Mouse (Mus musculus) CH12.LX (cell line): ENCODE measurements around the gene Jak2. TPM values are rescaled to one million over a fixed set of nuclear protein-coding genes. Genes with fewer than 3 reads are reported as not detected.
A peak's percentile ranks its signal among the peaks of the same experiment; 100 is the strongest.

ENCODE experiments used
- DNase-seq: peaks from one replicate; pipeline ENCODE4 v3.0.0-alpha.2; 2013; ENCODE audit errors: extremely low read depth
- H3K27ac ChIP-seq: 2 replicates; pipeline ENCODE4 v1.5.1; 2012; ENCODE audit warnings: low read depth, mild to moderate bottlenecking, control low read depth, moderate library complexity; ENCODE audit not compliant: insufficient read depth
- H3K27me3 ChIP-seq: replicated peaks from 2 replicates; pipeline ENCODE3; 2012; ENCODE audit warnings: inconsistent platforms
- H3K36me3 ChIP-seq, 2 experiments: replicated peaks in 1 of 2; 2 replicates each; pipeline versions ENCODE3 to v1.6.1; 2012; ENCODE audit warnings: inconsistent platforms in 1 of 2, low read length in 1 of 2, mild to moderate bottlenecking in 1 of 2, mixed read lengths in 1 of 2, moderate library complexity in 1 of 2; ENCODE audit not compliant: control insufficient read depth in 1 of 2, insufficient read depth in 1 of 2
- H3K4me1 ChIP-seq, 2 experiments: 2 replicates each; pipeline ENCODE4 v1.6.1; 2012; ENCODE audit warnings: inconsistent platforms in 1 of 2, moderate library complexity in 1 of 2; ENCODE audit not compliant: insufficient read depth in 2 of 2, control insufficient read depth in 1 of 2
- H3K4me2 ChIP-seq: 2 replicates; pipeline ENCODE4 v1.6.1; 2012; ENCODE audit warnings: low read depth, mild to moderate bottlenecking, control low read depth; ENCODE audit not compliant: poor library complexity, insufficient read depth, severe bottlenecking
- H3K4me3 ChIP-seq, 3 experiments: fragments of 150-350 bp in 1 of 3; sonication (generic) in 1 of 3; replicated peaks in 1 of 3; 2 replicates each; pipeline versions ENCODE3 to v1.5.1; 2011 to 2012; ENCODE audit warnings: low read depth in 2 of 3, low read length in 2 of 3, mild to moderate bottlenecking in 2 of 3, moderate library complexity in 2 of 3, control low read depth in 1 of 3, improper control_type of control experiment in 1 of 3, inconsistent platforms in 1 of 3, mixed read lengths in 1 of 3; ENCODE audit not compliant: poor library complexity in 1 of 3
- H3K79me2 ChIP-seq: replicated peaks from 2 replicates; pipeline ENCODE4 v1.6.1; 2012; ENCODE audit warnings: mild to moderate bottlenecking, moderate library complexity; ENCODE audit not compliant: control insufficient read depth, poor library complexity, insufficient read depth, severe bottlenecking; ENCODE audit errors: extremely low read depth
- H3K9ac ChIP-seq: 2 replicates; pipeline ENCODE4 v1.6.1; 2012; ENCODE audit warnings: low read depth, mild to moderate bottlenecking, control low read depth, moderate library complexity; ENCODE audit not compliant: insufficient read depth
- H3K9me3 ChIP-seq: replicated peaks from 2 replicates; pipeline ENCODE3; 2012; ENCODE audit warnings: low read length, inconsistent platforms, mixed read lengths
- CTCF ChIP-seq, 2 experiments: IDR thresholded peaks in 1 of 2; conservative IDR thresholded peaks in 1 of 2; 2 replicates each; pipeline ENCODE4 v1.5.1; 2011 to 2012; ENCODE audit warnings: low read depth in 2 of 2, low read length in 2 of 2, improper control_type of control experiment in 1 of 2, inconsistent platforms in 1 of 2, mild to moderate bottlenecking in 1 of 2, moderate library complexity in 1 of 2
- EP300 ChIP-seq: IDR thresholded peaks from 2 replicates; pipeline ENCODE4 v1.6.1; 2011; ENCODE audit warnings: low read length, improper control_type of control experiment
- ETS1 ChIP-seq: conservative IDR thresholded peaks from 2 replicates; pipeline ENCODE4 v1.6.1; 2012; ENCODE audit warnings: low read depth, mild to moderate bottlenecking, inconsistent platforms, low read length, improper control_type of control experiment, moderate library complexity
- GABPA ChIP-seq: IDR thresholded peaks from 2 replicates; pipeline ENCODE4 v1.6.1; 2012; ENCODE audit warnings: low read depth, low read length, improper control_type of control experiment, inconsistent platforms; ENCODE audit not compliant: insufficient replicate concordance
- JUND ChIP-seq: conservative IDR thresholded peaks from 2 replicates; pipeline ENCODE4 v1.6.1; 2011; ENCODE audit warnings: low read depth, low read length, improper control_type of control experiment
- KAT2A ChIP-seq: IDR thresholded peaks from 2 replicates; pipeline ENCODE4 v1.6.1; 2012; ENCODE audit warnings: low read length, improper control_type of control experiment, inconsistent platforms; ENCODE audit not compliant: insufficient replicate concordance
- MAFK ChIP-seq: IDR thresholded peaks from 2 replicates; pipeline ENCODE4 v1.6.1; 2011; ENCODE audit warnings: low read length, improper control_type of control experiment; ENCODE audit not compliant: insufficient replicate concordance
- MXI1 ChIP-seq: IDR thresholded peaks from 2 replicates; pipeline ENCODE4 v1.6.1; 2011; ENCODE audit warnings: mild to moderate bottlenecking, low read depth, low read length, improper control_type of control experiment
- NELFE ChIP-seq: IDR thresholded peaks from 2 replicates; pipeline ENCODE4 v1.6.1; 2011; ENCODE audit warnings: low read depth, low read length, improper control_type of control experiment
- RAD21 ChIP-seq: IDR thresholded peaks from 2 replicates; pipeline ENCODE4 v1.6.1; 2011; ENCODE audit warnings: low read depth, mild to moderate bottlenecking, low read length, improper control_type of control experiment, moderate library complexity
- SMC3 ChIP-seq: IDR thresholded peaks from 2 replicates; pipeline ENCODE4 v1.6.1; 2011; ENCODE audit warnings: low read depth, low read length, improper control_type of control experiment
- TBP ChIP-seq: conservative IDR thresholded peaks from 2 replicates; pipeline ENCODE4 v1.6.1; 2011; ENCODE audit warnings: low read depth, low read length, improper control_type of control experiment
- TCF12 ChIP-seq: IDR thresholded peaks from 2 replicates; pipeline ENCODE4 v1.6.1; 2014; ENCODE audit warnings: low read depth, mild to moderate bottlenecking, inconsistent platforms, low read length, improper control_type of control experiment
- USF1 ChIP-seq: IDR thresholded peaks from 2 replicates; pipeline ENCODE4 v1.6.1; 2014; ENCODE audit warnings: low read depth, mild to moderate bottlenecking, inconsistent platforms, low read length, improper control_type of control experiment
- dilution Hi-C: fragments of 300-500 bp; cut with MboI; formaldehyde crosslinking; loops from 2 replicates; pipeline ENCODE4 v1.14.3; 2020; ENCODE audit warnings: low sequenced_read_pairs; ENCODE audit not compliant: extremely low pct_unique_long_range_greater_than_20kb, extremely low pct_ligation_motif_present
- in situ Hi-C: fragments of 300-500 bp; cut with MboI; formaldehyde crosslinking; loops from 3 replicates; pipeline ENCODE4 v1.14.3; 2019; ENCODE audit warnings: low sequenced_read_pairs, low pct_ligation_motif_present, low pct_unique_long_range_greater_than_20kb, mixed read lengths
- polyA plus RNA-seq: library from polyadenylated mRNA; unstranded; fragments of >175 nt; gene quantifications from 2 replicates; pipeline ENCODE4 v1.2.1, GENCODE M21; 2012; ENCODE audit warnings: low read depth; ENCODE audit not compliant: insufficient read length
- total RNA-seq, 2 experiments: library from RNA; depleted of rRNA; stranded (reverse); fragments of 300-350 nt in 1 of 2; fragments of >200 nt in 1 of 2; gene quantifications; 2 replicates each; pipeline ENCODE4 v1.2.3; 2012 to 2014

The Jak2 gene
- total and polyA plus RNA-seq, 3 experiments = 6.6 to 11.5 (median 8.4) TPM

DNA sequence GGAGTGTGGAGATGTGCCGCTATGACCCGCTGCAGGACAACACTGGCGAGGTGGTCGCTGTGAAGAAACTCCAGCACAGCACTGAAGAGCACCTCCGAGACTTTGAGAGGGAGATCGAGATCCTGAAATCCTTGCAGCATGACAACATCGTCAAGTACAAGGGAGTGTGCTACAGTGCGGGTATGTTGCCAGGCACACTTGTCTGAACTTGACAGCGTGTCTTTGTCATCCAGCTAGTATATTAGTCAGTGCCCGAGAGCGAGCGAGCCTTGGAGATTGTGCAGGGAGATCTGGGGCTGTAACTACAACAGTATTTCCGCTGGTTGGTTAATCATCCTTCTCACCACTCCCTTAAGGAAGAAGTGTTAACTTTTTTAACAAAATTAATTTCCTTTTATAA lies 49.3 kb downstream of the Jak2 start:
- Histone ChIP-seq H3K9ac (no peak overlapping the region), H3K79me2 (no peaks in the 10 kb centered on the region), H3K4me3 (no peak overlapping the region), H3K27ac (no peak overlapping the region), H3K4me1 (peaks cover 0 to 14% of the 10 kb centered on the region in 2 experiments; a peak in 1 of 4 replicates), H3K4me2 (no peak overlapping the region), H3K36me3 (peaks cover 10 to 36% of the 10 kb centered on the region in 2 experiments), H3K27me3 (no peaks in the 10 kb centered on the region), H3K9me3 (no peaks in the 10 kb centered on the region)
- no peak for DNase-seq
- in situ Hi-C loops = no loop called here
- TF ChIP-seq RAD21 (no peak), NELFE (no peak), MAFK (no peak), TBP (no peak), GABPA (no peak), USF1 (no peak), TCF12 (no peak), MXI1 (no peak)
- dilution Hi-C loops = no loop called here

- Histone ChIP-seq H3K27ac (no peak overlapping the region), H3K4me3 (no peak overlapping the region), H3K9ac (no peak overlapping the region), H3K4me2 (no peak overlapping the region), H3K79me2 (no peaks in the 10 kb centered on the region), H3K27me3 (no peaks in the 10 kb centered on the region), H3K9me3 (no peaks in the 10 kb centered on the region), H3K4me1 (peaks cover 0 to 14% of the 10 kb centered on the region in 2 experiments; a peak in 1 of 4 replicates), H3K36me3 (peaks cover 9 to 32% of the 10 kb centered on the region in 2 experiments)
- dilution Hi-C loops (no loop called here), in situ Hi-C loops (no loop called here)
- peak; percentile 76; the same call in 1 of the 2 replicates for TF ChIP-seq KAT2A
- no peak for TF ChIP-seq JUND
- no peak for TF ChIP-seq NELFE
- TF ChIP-seq USF1 = no peak
- peak; percentile 68 for TF ChIP-seq EP300
- DNase-seq = no peak
Observed at GRCm38 (mm10) chr19:29302119-29302518, 50.5 kb downstream of the Jak2 start.

DNA sequence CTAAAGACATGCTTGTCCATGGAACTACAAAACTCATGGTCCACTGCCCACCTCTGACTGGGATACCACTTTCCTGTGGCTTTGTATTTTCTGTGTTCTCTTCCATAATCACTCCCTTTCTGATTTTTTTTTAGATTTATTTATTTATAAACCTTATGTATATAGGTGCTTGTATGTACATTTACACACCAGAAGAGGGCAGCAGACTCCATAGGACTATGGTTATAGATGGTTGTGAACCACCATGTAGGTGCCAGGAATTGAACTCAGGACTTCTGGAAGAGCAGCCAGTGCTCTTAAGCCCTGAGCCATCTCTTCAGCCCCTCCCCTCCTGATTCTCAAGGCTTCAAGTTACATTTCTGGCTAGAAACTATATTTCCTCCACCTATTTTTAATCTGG lies 57.2 kb downstream of the Jak2 start:
- Histone ChIP-seq H3K79me2 (no peaks in the 10 kb centered on the region), H3K9me3 (no peaks in the 10 kb centered on the region), H3K9ac (no peak overlapping the region), H3K27me3 (no peaks in the 10 kb centered on the region), H3K4me3 (no peak overlapping the region), H3K27ac (no peak overlapping the region), H3K4me2 (no peak overlapping the region), H3K36me3 (peaks cover 7 to 28% of the 10 kb centered on the region in 2 experiments), H3K4me1 (no peaks in the 10 kb centered on the region)
- in situ Hi-C loops (no loop called here), dilution Hi-C loops (no loop called here)
- TF ChIP-seq SMC3 (peak; percentile 18; the same call in 1 of the 2 replicates), RAD21 (peak; percentile 22), CTCF (conservative IDR thresholded peaks at IDR 0.05 in 1 of 2, IDR thresholded peaks at IDR 0.05 in 1 of 2; ENCODE audit: low read depth in 2 of 2, low read length in 2 of 2) (peak in 1 of 2 experiments; percentile 22; a peak in 2 of 4 replicates), ETS1 (no peak)
- DNase-seq = no peak
